Mouse (Mus musculus): Measurements from ENCODE around the gene Rasl10b. TPM values are rescaled to one million over a fixed set of nuclear protein-coding genes. Genes with fewer than 3 reads are reported as not detected.

Gene Rasl10b
- total RNA-seq (2014; rRNA removed): 0.07 and 0.18 TPM in 2 replicates
- 0.12 and 0.24 TPM in 2 replicates for polyA plus RNA-seq (2012; rRNA removed)

DNA sequence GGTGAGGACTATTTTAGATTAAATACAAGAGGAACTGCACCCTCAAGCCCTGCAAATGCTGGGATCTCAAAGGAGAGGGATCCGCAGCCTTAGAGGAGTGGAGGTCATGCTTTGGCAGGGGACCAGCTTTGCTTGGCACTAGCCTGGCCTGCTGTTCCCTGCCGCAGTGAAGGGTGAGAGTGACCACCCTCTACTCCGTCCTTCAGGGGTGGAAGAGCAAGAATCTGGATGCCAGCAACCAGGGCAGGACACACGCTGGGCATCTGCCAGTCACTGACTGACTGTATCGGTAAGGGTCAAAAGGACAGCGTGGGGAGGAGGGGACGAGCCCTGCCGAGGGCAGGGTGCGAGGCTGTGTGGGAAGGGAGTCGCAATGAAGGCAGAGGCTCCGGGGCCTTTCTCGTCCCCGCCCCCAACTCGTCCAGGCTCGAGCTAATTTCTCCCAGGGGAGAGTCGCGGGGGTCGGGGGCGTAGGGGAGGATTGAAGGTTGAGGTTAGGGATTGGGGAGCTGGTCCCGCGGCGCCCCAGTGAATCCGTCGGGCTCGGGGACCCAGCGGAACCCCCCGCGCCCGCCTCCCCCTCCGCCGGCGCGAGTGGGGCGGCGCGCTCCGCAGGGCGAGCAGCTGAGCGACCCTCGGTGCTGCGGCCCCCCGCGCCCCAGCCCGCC is at the start of gene Rasl10b:
Gene Rasl10b (plus strand): TSS at position 51 of the 668 bp plus-strand sequence.
- Histone ChIP-seq H3K27me3 (ENCODE audit: control insufficient read depth, insufficient read depth, low read length) (no peaks in the 10 kb centered on the region), H3K4me3 (ENCODE audit: insufficient read depth, low read depth, low read length) (peak within 1 kb of the TSS; percentile 45; the same call in 1 of the 2 replicates), H3K4me1 (ENCODE audit: control insufficient read depth, insufficient read depth, low read length) (peaks cover 2% of the 10 kb centered on the region; the same call in 1 of the 2 replicates), H3K9ac (ENCODE audit: low read depth, low read length) (peak within 1 kb of the TSS; percentile 37), H3K36me3 (ENCODE audit: control insufficient read depth, insufficient read depth, low read length) (no peaks in the 10 kb centered on the region), H3K79me2 (ENCODE audit: control insufficient read depth, insufficient read depth, low read length) (no peaks in the 10 kb centered on the region), H3K27ac (replicated peaks; ENCODE audit: insufficient read depth, low read depth, low read length) (no peak within 1 kb of the TSS)
- TF ChIP-seq POLR2A (IDR thresholded peaks at IDR 0.05; ENCODE audit: extremely low read depth, insufficient read depth, low read length): no peak
- TF ChIP-seq CTCF (IDR thresholded peaks at IDR 0.05; ENCODE audit: low read depth, low read length): no peak
- 2% methylated on average over 24 of the region's 44 CpGs for WGBS
- DNase-seq (ENCODE audit: extremely low read depth, low read depth, low spot score): peak; percentile 75

DNA sequence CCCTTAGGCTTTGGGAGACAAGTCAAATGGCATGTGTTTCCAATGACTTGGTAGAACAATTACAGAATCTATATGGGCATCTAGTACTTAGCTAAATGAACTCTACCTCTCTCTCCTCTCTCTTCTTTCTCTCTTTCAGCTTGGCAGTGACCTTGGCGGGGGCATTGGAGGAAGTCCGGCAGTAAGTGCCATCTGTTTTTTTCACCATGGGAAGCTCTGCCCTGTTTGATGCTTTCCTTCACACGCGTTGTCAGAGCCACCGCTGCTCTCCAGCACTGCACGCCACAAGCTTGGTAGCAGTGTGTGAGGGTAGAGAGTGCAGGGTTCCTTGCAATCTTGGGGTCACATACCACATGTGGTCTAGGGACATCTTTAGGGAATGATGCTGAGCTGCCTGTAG is 44.3 kb upstream of the Rasl10b start:
- WGBS: 98% methylated on average over 6 of the region's 6 CpGs
- H3K9ac ChIP-seq (ENCODE audit: low read depth, low read length): no peak overlapping the region
- peaks cover 34% of the 10 kb centered on the region for H3K36me3 ChIP-seq (ENCODE audit: control insufficient read depth, insufficient read depth, low read length)
- no peaks in the 10 kb centered on the region for H3K4me1 ChIP-seq (ENCODE audit: control insufficient read depth, insufficient read depth, low read length)
- H3K27ac ChIP-seq (replicated peaks; ENCODE audit: insufficient read depth, low read depth, low read length): no peak overlapping the region
- H3K27me3 ChIP-seq (ENCODE audit: control insufficient read depth, insufficient read depth, low read length): no peaks in the 10 kb centered on the region
- TF ChIP-seq CTCF (IDR thresholded peaks at IDR 0.05; ENCODE audit: low read depth, low read length) (no peak), POLR2A (IDR thresholded peaks at IDR 0.05; ENCODE audit: extremely low read depth, insufficient read depth, low read length) (no peak)
- no peak overlapping the region for H3K4me3 ChIP-seq (ENCODE audit: insufficient read depth, low read depth, low read length)
- no peak for DNase-seq (ENCODE audit: extremely low read depth, low read depth, low spot score)
- H3K79me2 ChIP-seq (ENCODE audit: control insufficient read depth, insufficient read depth, low read length): no peaks in the 10 kb centered on the region

DNA sequence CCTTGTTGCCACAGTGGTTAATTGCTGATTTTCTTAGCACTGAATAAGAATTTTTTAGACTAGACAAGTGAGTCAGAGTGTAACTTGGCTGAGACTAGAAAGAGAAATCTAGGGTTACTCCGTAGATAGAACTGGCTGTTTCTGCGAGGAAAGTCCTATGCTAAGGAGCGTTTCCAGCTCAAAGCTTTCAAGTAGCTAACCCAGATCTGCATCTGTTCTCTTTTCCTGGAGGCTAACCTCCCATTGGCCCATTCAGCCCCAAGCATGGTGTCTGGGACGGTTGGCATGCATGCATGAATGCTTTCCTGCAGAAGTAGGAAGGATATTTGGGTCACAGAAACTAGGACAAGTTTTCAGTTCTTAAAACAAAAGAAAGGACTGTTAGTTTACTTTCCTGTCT is 37.7 kb upstream of the Rasl10b start:
- Histone ChIP-seq H3K9ac (ENCODE audit: low read depth, low read length) (no peak overlapping the region), H3K79me2 (ENCODE audit: control insufficient read depth, insufficient read depth, low read length) (no peaks in the 10 kb centered on the region), H3K36me3 (ENCODE audit: control insufficient read depth, insufficient read depth, low read length) (peaks cover 58% of the 10 kb centered on the region), H3K27me3 (ENCODE audit: control insufficient read depth, insufficient read depth, low read length) (no peaks in the 10 kb centered on the region), H3K4me1 (ENCODE audit: control insufficient read depth, insufficient read depth, low read length) (no peaks in the 10 kb centered on the region), H3K4me3 (ENCODE audit: insufficient read depth, low read depth, low read length) (no peak overlapping the region), H3K27ac (replicated peaks; ENCODE audit: insufficient read depth, low read depth, low read length) (no peak overlapping the region)
- 94% methylated on average over 4 of the region's 4 CpGs for WGBS
- TF ChIP-seq CTCF (IDR thresholded peaks at IDR 0.05; ENCODE audit: low read depth, low read length): no peak
- no peak for TF ChIP-seq POLR2A (IDR thresholded peaks at IDR 0.05; ENCODE audit: extremely low read depth, insufficient read depth, low read length)
- DNase-seq (ENCODE audit: extremely low read depth, low read depth, low spot score): no peak

- WGBS: 88% methylated on average over 7 of the region's 7 CpGs
- no peak for DNase-seq (ENCODE audit: extremely low read depth, low read depth, low spot score)
- no peak overlapping the region for H3K27ac ChIP-seq (replicated peaks; ENCODE audit: insufficient read depth, low read depth, low read length)
Observed at GRCm38 (mm10) chr11:83379745-83380341, 29.1 kb upstream of the Rasl10b start.

GRCm38 (mm10) chr11:83382876-83383531 is 25.9 kb upstream of the Rasl10b start:
- no peak overlapping the region for H3K9ac ChIP-seq (ENCODE audit: low read depth, low read length)
- no peak for DNase-seq (ENCODE audit: extremely low read depth, low read depth, low spot score)
- H3K79me2 ChIP-seq (ENCODE audit: control insufficient read depth, insufficient read depth, low read length): no peaks in the 10 kb centered on the region
- TF ChIP-seq CTCF (IDR thresholded peaks at IDR 0.05; ENCODE audit: low read depth, low read length) (no peak), POLR2A (IDR thresholded peaks at IDR 0.05; ENCODE audit: extremely low read depth, insufficient read depth, low read length) (no peak)
- H3K4me1 ChIP-seq (ENCODE audit: control insufficient read depth, insufficient read depth, low read length): no peaks in the 10 kb centered on the region
- peaks cover 18% of the 10 kb centered on the region for H3K36me3 ChIP-seq (ENCODE audit: control insufficient read depth, insufficient read depth, low read length)
- no peak overlapping the region for H3K4me3 ChIP-seq (ENCODE audit: insufficient read depth, low read depth, low read length)
- 96% methylated on average over 9 of the region's 9 CpGs for WGBS
- no peak overlapping the region for H3K27ac ChIP-seq (replicated peaks; ENCODE audit: insufficient read depth, low read depth, low read length)
- no peaks in the 10 kb centered on the region for H3K27me3 ChIP-seq (ENCODE audit: control insufficient read depth, insufficient read depth, low read length)

More at GRCm38 (mm10) chr11:83379745-83380341, 29.1 kb upstream of the Rasl10b start:
- Histone ChIP-seq H3K36me3 (ENCODE audit: control insufficient read depth, insufficient read depth, low read length) (peaks cover 23% of the 10 kb centered on the region; the same call in 1 of the 2 replicates), H3K79me2 (ENCODE audit: control insufficient read depth, insufficient read depth, low read length) (no peaks in the 10 kb centered on the region), H3K9ac (ENCODE audit: low read depth, low read length) (no peak overlapping the region), H3K4me3 (ENCODE audit: insufficient read depth, low read depth, low read length) (no peak overlapping the region), H3K4me1 (ENCODE audit: control insufficient read depth, insufficient read depth, low read length) (no peaks in the 10 kb centered on the region), H3K27me3 (ENCODE audit: control insufficient read depth, insufficient read depth, low read length) (no peaks in the 10 kb centered on the region)
- TF ChIP-seq POLR2A (IDR thresholded peaks at IDR 0.05; ENCODE audit: extremely low read depth, insufficient read depth, low read length): no peak
- TF ChIP-seq CTCF (IDR thresholded peaks at IDR 0.05; ENCODE audit: low read depth, low read length): no peak
